Mouse (Mus musculus): Measurements from ENCODE around the gene Ppox.
"Not testable (repeated sequence)": the region's sequence is repeated elsewhere in the genome, so short reads cannot be mapped to it uniquely, and the experiment has no call there.

Gene Ppox

DNA sequence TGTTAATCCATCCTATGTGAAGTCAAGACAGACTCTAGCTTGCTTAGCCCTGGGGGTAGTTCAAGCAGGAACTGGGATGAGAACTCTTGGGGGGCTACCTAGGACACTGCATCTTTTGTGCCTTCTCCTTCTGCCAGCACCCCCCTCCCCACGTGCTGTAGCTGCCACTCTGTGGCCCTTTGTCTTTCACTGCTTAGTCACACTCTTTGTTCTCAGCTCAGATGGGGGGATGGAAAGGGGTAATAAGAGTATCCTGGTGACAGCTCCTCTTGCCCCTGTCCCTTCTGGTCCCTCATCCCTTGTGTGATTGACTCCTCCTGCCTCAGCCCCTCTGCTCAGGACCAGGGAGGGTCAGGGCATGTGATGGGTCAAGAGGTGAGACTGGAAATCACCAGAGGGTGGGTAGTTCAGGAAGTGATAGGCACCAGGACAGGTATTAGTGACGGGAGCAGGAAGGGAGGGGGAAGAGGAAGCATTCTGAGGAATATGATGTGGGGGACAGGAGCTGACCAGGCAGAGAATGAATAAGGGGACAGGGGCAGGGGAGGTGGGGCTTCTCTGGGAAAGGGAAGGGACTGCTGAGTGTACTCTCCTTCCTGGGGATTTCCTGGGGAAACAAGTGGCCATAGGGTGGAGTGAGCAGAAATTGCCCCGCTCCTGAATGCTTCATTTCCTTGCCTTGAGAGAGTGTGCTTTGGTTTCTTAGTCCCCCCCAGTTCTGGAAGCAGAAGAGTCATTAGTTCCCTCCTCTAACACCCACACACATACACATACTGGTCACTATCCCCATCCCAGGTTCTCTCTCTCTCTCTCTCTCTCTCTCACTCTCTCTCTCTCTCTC is 32.4 kb downstream of the Ppox start:
- in situ Hi-C loops (cut with MboI, MseI) = no loop called here

DNA sequence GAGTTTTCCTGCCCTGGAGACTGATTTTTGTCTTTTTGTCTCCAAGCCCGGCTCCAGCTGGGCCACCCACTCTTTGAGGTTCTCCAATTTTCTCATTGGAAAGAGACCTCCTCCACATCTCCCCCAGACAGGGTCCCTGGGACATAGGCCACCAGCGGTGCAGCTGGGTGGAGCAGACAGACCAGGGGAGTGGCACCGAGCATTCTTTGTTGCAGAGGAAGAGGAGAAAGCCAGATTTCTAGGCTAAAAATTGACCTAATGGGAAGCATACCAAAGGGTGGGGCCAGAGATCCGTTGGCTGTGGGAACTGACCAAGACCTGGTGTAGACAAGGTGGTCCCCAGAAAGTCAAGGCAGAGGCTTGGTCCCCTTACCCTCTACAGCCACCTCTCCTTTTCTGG is 33.1 kb downstream of the Ppox start:
- in situ Hi-C loops (cut with MboI, MseI) = no loop called here

DNA sequence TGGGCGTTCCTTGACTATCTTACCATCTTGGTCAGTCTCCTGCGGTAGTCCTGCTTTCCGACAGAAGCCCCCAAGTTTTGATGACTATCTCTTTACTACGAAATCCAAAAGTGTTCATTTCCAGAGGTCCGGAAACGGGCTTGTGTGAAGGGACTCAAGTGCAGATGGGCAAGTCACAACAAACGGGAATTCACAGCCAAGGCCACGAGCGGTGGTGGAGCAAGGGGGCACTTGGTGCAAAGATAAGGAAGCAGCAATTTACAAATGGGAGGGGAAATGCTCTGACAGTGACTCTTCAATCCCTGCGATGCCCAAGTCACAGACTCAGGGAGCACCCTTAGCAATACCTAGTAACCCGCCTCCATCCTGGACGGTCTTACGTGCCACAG is 33.5 kb downstream of the Ppox start:
- in situ Hi-C loops (cut with MboI, MseI) = no loop called here

DNA sequence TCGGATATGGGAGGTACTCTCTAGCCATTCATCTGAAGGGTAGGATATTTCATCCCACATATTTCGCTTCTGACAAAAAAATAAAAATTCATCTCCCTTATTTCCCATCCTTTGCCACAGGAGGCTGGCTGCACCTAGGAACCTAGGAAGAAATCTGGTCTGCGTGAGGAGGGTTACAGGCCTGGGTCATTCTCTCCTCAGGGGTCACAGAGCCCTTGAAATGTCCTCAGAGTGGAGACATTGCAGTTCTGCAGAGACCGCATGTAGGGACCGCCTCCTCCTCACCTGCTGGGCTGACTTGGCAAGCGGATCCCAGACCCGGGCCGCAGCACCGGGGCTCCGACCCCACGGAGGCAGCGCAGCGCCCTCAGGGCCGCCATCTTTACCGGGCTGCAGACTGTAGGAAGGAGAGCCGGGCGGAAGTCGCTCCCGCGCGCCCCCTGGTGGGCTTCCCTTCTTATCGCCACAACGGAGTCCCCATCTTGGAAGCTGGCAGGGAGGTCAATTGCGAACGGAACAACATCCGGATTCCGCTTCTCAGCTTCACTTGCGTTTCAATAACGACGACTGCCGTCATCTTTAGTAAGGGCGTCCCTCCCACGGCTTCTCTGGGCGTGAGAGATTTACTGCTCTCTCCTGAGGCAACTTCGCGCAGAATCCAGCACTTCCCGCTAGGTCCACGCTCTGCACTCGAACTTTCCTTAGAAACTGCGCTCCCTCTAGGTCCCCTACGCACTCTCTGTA is 34.1 kb downstream of the Ppox start:
- in situ Hi-C loops (cut with MboI, MseI) = no loop called here

DNA sequence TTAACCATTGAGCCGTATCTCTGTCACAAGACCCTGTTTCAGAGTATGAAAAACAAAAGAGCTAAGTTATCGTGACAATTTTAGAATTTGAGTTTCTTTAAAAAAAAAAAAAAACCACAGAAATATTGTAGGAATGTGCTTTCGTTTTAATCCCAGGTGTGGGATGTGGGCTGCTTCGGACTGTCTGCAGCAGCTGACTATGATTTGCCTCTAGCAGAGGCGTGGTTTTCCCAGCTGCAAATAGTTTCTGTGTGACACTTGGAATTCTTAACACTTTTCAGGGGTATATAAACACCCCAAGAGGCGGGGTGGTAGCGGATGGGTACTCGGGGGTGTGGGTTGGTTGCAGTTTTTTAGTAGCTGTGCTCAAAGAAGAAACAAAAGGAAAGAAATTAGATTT is 35.6 kb downstream of the Ppox start:
- in situ Hi-C loops (cut with MboI, MseI) = no loop called here

DNA sequence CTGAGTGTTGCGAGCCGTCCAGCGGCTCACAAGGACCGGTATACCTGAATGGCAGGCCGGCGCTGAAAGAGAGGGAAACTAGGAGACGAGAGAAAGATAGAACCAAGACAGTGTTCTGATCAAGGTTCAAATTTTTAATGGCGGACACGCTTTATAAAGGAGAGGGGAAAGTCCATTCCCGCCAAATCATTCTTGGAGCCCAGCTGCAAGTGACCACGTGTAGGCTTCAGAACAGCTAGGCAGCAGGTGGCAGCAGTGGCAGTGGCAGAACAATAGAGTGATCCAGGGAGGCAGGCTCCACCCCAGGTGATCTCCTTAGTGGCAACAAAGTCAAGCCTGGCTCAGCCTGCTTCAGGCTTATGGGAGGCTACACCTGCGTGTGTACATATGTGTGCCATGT is 39.0 kb downstream of the Ppox start:
- in situ Hi-C loops (cut with MboI, MseI) = not testable (repeated sequence)

DNA sequence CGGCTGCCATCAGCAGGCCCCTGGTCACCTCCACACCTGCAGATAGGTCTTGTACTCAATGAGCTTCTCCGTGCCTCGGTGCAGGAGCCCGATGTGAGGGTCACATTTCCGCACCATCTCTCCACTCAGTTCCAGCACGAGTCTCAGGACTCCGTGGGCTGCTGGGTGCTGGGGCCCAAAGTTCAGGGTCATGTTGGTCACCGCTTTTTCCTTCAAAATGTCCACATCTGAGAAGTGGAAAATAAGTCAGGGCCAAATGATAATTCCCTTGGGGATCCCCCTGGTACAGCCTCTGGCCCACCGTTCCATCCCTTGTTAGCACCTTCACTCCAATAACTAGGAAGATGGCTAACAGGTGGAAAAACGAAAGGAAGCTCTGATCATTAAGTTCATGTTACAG is 40.1 kb downstream of the Ppox start:
- in situ Hi-C loops (cut with MboI, MseI) = no loop called here

DNA sequence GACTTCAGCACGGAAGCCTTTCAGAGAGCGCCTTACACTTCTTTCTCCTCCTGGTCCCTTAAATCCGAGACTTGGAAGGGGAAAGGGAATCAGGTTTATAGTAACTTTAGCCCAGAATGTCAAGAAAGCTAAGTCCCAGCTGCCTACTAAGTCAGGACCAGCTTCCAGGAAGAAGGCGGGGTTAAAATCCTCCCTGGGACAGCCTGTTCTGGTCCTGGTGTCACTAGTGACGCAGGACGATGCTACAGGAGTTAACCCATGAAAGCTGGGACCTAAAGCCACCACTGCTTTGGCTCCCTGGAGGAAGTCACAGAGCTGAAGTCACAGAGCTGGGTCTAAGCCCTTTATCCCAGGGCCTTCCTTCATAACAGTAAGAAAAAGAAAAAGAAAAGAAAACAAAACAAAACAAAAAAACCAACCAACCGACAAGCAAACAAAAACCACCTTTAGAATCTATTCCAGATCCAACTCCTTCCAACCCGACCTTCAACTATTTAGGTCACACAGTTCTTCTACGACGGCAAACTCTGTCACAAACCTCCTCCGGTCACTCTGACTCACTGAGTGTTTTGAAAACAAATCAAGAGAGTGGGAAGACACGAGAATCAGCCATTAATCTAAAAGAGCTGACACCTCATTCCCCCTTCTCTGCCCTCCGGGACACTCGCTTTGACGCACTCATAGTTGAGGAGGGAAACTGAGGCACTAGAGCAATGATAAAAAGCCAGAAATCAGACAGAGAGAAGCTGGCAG is 40.8 kb downstream of the Ppox start:
- in situ Hi-C loops (cut with MboI, MseI) = no loop called here

DNA sequence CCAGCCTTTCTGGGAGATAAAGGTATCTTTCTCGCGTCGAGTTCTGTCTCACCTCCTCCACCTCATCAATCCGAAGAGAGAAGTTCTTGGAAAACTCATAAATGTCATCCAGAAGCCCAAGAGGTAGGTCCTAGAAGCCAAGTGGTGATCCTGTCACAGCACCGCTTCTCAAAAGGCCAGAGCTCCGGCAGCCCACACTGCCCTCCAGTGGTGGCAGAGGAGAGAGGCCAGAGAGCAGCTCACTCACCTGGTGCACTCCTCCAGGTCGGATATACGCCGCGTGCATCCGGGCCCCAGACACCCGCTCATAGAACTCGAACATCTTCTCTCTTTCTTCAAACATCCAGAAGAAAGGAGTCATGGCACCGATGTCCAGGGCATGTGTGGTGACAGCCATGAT is 42.5 kb downstream of the Ppox start:
- in situ Hi-C loops (cut with MboI, MseI) = no loop called here

DNA sequence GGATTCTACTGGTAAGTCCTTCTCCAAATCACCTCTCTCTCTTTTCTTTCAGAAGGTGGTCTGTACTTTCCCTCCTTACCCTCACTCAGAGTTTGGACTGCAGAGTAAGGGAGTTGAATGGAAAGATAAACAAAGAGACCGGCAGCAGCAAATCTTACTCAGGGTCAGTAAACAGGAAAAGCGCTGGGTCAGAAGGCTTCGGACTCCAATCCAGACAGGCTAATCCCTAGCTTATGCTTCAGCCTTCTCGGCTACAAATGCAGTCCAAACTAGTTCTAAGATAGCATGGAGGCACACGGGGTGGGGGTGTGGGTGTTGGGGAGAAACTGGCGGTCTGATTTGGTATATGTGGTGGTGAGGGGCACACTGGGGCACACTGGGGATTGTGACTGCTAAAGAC is 43.5 kb downstream of the Ppox start:
- in situ Hi-C loops (cut with MboI, MseI) = no loop called here

DNA sequence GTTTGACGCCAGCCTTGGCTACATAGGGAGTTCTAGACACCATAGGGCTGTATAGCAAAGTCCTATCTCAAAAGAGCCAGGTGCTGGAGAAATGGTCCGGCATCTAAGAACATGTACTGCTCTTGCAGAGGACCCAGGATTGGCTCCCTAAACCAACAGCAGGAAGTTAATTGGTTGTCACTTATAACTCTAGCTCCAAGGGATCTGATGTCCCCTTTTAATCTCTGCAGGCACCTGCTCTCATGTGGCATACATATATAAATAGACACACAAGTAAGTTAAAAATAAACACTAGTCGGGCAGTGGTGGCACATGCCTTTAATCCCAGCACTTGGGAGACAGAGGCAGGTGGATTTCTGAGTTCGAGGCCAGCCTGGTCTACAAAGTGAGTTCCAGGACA is 45.2 kb downstream of the Ppox start:
- in situ Hi-C loops (cut with MboI, MseI) = no loop called here

DNA sequence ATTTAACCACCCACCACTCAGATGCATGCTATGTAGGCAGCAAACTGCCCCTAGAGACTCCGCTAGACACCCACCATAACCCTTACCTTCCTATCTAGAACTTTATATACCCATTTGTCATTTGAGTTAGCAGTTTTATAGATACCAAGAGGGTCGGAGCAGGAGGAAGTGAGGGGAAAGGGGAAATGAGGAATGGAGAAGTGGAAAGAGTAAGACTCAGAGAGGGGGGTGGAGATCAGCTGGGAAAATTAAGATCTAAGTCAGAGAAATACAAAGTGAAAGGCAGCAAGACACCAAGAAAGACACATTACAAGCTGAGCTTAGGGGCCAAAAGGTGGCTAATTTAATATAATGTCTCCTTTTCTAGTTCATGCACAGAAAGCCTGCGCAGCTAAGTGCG is 46.4 kb downstream of the Ppox start:
- in situ Hi-C loops (cut with MboI, MseI) = no loop called here

DNA sequence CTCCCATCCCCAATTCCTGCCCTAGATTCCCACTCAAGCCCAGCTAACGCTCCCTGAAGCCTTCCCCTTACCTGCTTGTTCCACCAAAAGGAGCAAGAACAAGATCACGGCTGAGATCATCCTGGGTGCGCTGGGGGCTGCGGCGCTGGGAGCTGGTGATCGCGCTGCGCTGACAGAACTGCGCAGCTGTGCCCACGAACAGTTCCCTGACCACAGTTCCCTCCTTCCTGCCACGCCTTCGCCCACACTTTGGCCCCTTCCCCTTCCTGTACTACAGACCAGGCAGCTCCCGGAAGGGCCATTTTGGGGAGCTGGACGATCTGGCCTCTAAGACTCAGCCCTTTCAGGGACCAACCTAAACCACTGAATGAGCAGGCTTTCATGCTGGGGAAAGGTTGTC is 46.9 kb downstream of the Ppox start, which contains the start of gene Fcer1g:
Gene Fcer1g (minus strand): TSS at position 240 of the 400 bp plus-strand sequence.
- in situ Hi-C loops (cut with MboI, MseI) = no loop called here

DNA sequence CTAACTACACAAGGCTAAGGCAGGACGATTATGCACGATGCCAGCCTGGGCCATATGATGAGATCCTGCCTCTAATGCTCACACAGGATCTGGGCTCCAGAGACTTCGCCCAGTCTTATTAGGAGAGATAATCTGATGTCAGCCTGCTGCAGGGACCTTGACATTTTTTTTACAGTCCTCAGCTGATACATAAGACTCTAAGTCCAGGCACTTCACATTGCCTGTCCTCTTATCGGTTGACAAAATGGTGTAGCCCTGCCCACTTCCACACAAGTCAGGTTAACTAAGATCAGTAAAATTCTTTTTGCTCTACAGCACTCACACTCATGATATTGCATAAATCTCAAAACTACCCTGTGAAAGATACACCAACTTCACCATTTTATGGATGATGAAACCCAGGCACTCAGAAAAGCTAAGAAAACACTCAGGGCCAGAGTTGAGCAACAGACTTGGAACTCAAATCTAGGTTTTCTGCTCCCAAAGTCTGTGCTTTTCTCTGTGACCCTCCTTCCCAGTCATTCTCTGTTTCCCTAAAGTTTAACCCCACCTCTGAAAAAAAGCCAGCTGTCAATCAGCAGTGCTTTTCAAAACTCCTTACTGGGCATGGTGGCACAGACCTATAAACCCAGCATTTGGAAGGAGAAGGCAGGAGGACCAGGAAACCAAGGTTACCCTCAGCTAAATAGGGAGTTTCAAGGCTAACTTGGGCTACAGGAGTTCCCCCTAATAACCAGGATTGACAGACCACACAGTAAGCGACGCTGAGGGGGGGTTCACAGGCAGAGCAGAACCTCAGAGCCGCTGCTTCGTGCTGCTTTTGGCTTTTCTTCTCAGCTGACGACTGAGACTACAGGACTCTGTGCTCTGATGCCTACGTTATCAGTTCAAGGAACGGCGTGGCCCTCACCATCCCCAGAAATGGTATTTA is 47.9 kb downstream of the Ppox start:
- in situ Hi-C loops (cut with MboI, MseI) = no loop called here

DNA sequence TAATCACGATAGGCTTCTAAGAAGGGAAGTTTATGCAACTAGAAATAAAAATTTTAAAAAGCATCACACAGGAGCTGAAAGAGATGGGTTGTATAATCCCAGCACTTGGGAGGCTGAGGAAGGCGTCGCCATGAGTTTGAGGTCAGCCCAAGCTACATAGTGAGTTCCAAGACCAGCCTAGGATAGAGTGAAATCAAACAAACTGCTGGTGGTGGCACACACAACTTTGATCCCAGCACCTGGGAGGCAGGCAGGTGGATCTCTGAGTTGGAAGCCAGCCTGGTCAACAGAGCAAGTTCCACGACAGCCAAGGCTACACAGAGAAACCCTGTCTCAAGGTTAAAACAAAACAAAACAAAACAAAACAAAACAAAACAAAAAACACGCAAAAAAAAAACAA is 48.6 kb downstream of the Ppox start:
- in situ Hi-C loops (cut with MboI, MseI) = no loop called here

DNA sequence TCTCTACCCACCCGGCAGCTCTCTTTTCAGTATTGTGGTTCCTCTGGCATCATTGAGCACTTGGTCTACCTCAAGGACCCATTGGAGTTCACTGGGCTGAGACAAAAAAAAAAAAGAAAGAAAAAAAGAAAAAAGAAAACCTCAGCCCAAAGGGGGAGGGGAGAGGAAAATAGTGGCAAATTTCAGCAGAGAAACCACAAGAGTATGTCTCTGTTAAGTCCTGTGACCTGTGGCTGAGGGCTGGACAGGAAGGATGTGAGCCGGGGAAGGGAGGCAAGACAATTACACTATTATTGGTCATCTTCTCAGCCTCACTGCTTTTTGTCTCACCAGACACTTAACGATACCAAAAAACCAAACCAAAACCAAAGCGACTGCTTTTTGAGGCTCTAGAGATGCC is 49.1 kb downstream of the Ppox start:
- in situ Hi-C loops (cut with MboI, MseI) = no loop called here

DNA sequence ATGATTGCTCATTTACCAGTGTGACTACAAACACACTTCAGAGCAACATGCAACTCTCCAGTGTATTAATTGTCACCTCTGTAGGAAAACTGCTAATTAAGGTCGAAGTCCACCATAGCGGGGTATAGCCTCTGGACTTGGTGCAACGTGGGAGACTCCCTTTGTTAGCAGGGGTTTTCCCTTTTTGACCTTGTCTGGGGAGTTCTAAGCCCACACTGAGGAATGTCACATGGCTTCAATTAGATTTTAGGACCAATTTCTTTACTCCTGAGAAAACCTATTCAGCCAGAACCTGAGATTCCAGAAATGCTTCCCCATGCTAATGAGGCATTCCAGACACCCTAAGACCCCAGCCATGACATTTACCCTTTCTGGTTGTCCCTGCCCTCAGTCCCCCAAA is 50.8 kb downstream of the Ppox start:
- in situ Hi-C loops (cut with MboI, MseI) = no loop called here

DNA sequence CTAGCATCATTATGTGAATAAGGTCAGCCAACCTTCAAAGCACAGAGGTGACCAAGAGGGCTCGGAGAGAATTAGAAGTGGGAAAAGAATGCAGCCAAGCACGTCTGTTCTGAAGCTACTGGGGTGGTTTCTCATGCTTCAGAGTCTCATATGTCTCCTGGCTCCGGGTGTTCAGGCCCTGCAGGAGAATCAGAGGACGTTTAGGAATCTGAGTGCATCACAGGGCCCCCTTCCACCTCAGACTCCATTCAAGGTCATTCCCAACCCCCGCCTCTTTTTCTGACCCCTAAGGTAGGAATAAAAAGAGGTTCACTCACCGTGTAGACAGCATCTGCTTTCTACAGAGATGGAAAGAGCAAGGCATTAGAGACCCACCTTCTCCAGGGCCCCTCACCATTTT is 51.2 kb downstream of the Ppox start:
- in situ Hi-C loops (cut with MboI, MseI) = no loop called here

DNA sequence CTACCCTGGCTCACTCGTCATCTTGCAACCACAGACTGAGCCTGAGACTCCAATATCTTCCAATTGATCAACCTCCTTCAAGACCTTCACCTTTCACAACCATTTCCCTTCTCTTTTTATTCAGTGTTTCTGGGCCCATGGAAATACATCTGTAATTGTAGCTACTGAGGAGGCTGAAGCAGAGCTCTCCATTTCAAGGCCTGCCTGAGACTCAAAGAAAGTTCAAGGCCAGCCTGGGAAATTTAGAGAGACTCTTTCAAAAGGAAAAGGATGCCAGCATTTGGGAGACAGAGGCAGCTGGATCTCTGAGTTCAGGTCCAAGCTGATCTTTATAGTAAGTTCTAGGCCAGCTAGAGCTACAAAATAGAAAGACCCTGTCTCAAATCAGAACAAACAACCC is 53.1 kb downstream of the Ppox start:
- in situ Hi-C loops (cut with MboI, MseI) = no loop called here

DNA sequence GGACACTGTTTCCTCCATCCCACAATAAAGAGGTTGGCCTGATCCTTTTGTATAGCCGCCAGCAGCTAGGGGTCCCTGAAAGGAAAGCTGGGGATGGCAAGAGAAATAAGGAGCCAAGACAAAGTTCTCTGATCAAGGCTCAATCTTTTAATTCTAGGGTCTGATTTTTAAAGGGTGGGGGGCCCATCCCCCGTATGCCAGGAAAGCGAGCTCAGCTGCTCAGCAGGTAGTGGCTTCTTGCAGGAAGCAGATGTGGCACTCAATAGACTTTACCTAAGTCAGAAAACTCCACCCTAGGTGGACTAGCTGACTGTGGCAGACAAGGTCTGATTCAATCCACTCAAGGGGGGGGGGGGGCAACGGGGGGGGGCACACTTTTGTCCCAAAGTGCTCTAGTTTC is 54.2 kb downstream of the Ppox start:
- in situ Hi-C loops (cut with MboI, MseI) = no loop called here

Data from T-helper 17 cell (primary cell).